Mouse (Mus musculus) lung, postnatal 36 days (tissue): ENCODE results near the gene Nedd9.

Experiments
- DNase-seq: peaks from one replicate; pipeline ENCODE4 v3.0.0; 2022; ENCODE audit warnings: mixed read lengths

Gene Nedd9

DNA sequence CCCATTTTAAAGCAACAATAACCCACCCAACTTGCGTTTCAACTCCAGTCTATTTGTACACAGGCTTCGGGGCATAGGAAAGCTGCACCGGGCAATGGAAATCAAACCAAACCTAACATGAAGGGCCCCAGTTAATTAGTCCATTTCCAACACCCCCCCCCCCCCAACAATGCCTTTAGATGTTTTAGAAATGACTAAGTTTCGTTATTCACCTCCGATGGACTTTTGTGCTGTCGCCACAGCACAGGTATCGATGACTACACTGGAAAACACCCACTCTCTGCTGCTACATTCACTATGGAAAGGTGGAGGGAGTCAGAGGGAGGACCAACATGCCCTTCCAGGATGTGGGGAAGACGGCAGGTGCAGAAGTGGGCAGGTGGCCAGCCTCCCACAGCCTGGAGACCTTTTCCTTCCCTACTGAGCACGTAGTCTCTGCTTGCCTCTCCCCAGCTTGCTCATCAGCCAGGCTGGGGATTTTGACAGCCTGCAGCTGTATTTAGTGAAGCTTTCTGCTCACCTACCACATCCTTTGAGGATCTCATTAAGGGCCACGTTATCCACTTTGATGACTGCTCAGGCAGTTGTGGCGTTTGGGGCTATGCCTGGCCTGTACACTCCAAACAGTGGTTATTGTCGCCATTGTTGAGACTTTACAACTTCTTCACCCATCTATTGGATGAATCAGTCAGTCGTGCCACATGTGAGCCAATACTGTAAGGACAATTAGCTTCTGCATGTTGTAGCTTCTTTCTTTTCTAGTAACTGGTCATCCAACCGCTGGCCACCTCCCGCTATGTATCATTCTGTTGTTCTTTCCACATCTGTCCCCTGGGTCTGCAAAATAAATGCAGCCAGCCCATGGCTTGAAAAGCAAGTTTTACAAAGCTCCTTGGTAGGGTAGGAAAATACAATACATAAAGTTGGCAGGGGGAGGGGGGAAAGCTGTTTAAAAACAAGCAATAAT is 33.7 kb downstream of the Nedd9 start:
- no peak for DNase-seq

- DNase-seq, result no peak
Measured at GRCm38 (mm10) chr13:41450821-41451220, 36.3 kb downstream of the Nedd9 start.

- DNase-seq, result no peak
Measured at GRCm38 (mm10) chr13:41449211-41449610, 38.0 kb downstream of the Nedd9 start.

GRCm38 (mm10) chr13:41447209-41447608 is 40.0 kb downstream of the Nedd9 start:
- no peak for DNase-seq

DNA sequence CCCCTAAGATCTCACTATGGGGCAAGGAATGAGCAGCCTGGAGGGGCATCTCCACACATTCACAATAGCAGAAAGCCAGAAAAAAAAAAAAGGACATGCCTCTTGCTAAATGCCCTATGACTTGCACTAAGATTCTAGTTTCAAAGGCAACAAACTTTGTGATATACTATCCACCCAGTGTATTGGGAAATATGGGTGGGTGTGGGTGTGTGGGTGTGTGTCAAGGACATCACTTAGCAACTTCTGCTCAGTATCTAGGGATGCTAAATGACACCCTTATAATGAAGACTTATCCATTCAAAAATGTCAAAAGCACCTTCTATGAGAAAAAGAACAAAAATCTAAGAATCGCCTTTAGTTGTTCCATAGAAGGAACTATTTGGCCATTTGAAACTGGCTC is 40.6 kb downstream of the Nedd9 start:
- DNase-seq, result peak; percentile 67

DNA sequence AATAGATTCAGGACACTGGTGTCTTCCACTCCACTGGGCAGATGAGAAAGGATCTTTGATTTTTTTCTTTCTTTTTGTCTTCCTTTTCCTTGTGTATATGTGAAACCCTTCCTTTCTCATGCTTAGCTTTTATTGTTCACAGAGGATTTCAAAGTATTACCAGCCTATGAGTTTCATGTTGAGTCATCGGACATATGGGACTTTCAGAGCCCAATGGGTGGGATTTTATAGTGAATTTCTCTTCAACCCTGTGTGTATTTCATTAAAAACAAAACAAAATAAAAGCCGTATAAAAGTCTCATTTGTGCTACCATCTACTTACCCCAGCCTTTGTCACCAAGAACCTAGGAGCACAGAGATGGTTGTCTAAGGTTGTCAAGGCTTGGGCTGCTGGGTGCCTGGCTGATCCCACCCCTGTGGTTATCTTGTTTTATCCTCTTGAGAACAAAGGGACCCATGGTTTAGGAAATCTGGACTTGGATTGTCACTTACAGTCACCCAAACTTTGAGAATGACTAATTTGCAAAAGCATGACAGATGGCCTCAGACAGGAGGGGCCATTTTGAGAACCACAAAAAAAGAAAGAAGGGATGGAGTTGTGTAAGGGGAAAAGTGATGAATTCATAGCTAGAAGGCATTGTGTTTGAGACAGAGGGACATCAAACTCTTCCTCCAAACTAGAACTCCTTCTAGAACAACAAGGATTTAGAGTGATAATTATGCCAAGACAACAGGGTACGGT is 41.9 kb downstream of the Nedd9 start:
- no peak for DNase-seq

DNA sequence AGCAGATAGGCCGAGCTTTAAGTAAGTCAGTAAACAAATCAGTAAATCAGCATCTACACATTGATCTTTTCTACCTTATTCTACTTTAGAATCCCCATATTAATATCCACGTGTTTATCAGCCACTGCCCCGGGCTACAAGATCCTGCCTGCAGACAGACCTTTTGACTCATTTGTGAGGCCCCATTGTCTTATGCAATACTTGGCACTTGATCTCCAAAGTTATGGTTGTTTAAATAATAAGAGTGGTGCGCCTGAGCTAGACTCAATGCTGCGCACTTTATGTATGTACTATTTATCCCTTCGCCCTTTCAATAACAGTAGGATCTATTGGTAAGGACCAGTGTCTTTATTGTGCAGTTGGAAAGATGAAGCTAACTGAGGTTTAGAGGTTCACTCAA is 42.9 kb downstream of the Nedd9 start:
- DNase-seq, result peak; percentile 54

- no peak for DNase-seq
Measured at GRCm38 (mm10) chr13:41442145-41442544, 45.0 kb downstream of the Nedd9 start.

- DNase-seq, result no peak
Measured at GRCm38 (mm10) chr13:41440205-41440604, 47.0 kb downstream of the Nedd9 start.

DNA sequence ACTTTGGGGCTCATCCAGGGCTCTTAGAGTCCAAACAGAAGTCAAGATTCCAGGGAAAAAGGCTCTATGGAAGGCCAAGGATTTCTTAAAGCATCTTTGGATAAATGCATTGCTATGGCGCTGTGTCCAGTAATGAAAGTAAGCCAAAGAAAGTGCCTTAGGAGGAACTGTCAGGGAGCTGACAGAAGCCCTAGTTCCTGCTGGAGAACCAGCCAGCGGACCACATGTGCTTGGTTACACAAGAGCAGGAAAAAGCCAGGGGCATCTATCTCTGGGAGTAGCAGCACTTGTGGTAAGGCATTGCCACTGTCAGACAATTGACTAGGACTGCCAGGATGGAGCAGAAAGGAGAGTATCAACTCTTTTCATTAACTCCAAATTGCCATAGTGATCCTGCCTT is 49.8 kb downstream of the Nedd9 start:
- DNase-seq, result peak; percentile 67

DNA sequence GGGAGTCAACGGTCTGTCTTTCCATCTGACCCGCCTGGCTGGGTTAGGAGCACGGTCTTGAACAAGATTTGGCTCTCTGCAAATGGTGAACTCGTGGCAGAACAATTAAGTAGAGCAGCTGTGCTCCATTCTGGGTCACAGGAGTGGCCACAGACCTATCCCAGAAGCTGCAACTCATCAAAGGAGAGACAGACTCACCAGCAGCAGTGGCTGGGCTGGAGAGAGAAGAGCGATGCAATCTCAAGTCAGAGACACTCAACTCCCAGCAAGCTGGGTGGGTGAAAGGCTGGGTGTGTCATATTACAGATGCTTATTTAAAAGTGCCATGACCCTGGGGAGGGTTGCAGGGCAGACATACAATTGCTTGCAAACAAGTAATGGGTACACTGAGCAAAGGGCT is 50.4 kb downstream of the Nedd9 start:
- peak; percentile 59 for DNase-seq

DNA sequence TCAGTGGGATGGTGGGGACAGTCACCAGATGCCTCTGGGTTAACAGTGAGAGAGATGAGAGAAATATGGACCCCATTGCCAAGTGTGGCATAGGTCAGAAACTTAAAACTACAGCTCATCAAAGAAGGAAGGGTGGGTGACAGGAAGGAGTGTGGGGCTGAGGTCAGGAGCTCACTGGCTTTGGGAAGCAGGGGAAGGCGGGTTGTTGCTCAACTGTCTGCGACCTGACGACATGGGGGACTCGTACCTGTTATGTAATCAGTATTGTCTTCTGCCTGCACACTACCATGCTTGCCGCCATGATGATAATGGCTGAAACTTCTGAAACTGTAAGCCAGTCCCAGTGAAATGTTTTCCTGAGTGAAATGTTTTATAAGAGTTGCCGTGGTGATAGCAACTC is 54.0 kb downstream of the Nedd9 start:
- DNase-seq, result peak; percentile 52

DNA sequence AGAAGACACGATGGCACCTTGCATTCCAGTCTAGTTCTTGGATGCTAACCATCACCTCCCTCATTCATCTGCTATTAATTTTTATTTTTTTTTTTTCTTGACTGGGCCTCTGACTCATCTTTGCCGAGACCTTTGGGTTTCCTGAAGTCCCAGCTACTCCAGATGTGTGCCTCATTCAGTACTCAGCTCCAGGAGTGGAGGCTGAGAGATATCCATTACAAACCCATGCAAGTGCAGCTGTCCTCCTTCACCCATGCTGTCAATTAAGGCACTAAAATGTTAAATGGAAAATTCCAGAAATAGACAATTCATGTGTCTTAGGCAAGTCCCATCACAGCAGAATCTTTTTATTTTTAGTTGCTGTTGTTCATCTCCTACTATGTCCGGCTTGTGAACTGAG is 55.4 kb downstream of the Nedd9 start:
- DNase-seq, result no peak

DNA sequence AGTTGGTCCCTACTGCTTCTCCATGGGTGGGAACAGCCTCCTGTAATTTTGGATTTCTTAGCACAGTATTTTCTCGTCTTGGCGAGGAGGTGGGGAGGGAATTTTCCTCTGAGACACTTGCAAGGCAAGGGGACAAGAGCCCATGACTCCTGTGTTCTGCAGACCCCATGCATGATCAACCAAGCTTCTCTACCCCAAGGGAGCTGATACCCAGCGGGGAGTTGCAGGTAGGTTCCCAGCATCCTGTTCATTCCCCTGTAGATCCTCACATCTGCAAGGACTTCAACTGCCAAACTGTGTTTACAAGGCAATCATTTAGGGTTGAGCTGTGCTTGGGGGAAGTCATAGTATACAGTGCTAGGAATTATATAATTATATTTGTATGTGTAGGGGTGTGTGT is 60.1 kb downstream of the Nedd9 start:
- no peak for DNase-seq

DNA sequence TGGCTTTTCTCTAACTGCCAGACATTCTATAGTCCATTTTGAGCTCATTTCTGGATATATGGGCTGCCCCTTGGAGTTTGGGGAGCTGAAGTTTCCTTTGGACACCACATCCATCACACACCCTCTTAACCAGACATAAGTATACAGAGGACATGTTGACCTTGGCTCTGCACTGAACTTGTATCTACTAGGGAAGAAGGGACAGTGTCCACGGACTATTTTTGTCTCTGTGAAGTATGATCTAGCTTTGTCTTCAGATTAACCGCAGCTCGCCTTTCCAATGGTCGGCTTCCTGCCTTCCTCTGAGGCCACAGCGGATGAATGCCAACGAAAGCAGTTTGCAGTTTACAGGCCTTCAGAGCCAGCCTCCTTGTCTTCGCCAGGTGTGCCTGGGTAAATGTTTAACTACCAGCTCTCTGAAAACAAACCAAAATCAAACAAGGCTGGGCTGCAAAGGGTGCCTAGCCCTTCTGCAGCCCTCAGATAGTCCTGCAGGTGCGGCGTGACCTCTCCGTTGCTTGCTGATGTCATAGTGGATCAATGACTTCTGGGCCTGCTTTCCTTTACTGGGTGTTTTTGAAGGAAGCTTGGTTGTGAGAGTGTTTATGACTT is 63.6 kb downstream of the Nedd9 start:
- peak; percentile 57 for DNase-seq

GRCm38 (mm10) chr13:41422581-41422980 is 64.6 kb downstream of the Nedd9 start:
- DNase-seq, result no peak

DNA sequence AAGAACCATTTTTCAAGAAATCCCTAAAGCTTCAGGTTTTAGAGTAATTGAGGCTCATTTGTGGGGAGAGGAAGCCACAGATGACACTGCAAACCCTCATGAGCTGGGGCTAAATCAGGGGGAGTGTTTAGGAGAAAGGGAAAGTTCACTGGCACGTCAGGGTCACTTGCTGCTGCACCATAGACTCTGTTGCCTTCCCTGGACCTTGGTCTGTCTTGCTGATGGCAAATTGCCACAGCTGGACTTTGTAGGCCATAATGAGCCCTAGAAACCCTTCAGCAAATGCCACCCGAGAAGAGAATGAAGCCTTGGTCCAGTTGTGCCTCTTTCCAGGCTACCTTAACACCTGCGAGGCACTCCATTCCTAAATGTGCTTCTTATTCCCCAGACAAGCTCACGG is 66.8 kb downstream of the Nedd9 start:
- DNase-seq, result no peak

DNA sequence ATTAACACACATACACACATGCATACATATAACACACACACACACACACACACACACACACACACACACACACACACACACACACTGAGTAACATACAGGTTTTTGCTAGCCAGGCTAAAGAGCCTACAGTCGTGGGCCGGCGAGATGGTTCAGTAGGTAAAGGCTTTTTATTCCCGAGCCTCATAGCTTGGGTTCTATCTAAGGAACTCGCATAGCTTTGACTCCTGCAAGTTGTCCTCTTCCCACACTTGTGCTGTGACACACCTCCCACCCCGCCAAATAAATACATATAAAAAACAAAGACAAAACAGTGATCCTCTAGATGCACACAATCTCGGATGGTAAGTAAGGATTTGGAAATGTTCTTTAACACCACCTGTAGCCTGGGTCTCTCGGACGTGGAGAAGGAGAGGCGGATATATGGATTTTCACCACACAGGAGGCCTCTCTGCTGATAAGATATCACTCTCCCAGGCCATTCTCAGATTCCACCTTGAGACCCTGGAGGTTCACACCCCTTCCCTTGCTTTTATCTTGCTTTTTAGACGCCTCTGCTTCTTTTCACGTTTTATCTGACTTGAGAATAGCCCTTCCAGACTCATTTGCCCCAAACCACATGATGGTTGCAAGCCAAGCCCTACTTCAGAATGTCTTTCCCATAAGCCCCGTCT is 68.8 kb downstream of the Nedd9 start:
- DNase-seq, result no peak

DNA sequence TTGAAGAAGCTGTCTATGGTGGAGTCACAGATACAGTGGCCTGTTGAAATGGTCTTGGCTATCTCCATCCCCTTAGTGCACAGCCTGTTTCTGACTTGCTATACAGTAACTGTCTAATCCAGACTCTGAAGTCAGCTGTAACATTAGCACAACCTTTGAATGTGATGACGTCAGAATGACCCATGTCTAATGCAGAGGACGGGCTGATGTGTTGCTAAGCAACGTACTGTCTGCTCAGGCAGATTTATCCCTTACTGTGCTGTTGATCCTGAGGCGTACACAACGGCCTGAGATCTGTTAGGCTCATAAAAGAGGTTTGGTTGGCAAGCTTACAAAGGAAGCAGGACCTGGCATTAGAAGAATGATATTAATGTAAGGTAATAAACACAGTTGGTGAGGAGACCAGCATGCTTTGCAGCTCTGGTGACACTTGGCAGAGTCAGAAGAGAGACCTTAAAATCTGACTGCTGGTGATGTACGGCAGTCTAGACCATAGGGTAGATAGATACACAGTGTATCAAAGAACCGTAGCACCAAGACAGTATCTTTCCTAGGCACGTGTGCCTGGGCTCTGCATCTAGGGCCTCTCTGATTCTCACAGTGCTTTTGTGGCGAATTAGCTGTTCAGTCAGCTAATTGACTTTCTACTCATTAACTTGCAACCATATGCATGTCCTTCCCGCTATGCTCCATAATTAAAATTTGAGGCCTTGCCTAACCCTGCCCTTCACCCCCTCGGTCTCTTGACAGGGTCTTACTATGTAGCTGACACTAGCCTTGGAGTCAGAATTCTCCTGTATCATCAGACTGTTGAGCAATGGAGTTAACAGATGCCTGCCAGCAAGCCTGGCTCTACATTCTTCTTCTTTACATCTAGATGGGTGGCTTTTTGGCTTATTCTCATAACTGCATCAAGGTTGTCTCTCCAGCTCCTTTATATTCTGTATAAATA is 70.8 kb downstream of the Nedd9 start:
- no peak for DNase-seq

GRCm38 (mm10) chr13:41410191-41411074 is 76.7 kb downstream of the Nedd9 start:
- no peak for DNase-seq

GRCm38 (mm10) chr13:41409291-41409690 is 77.9 kb downstream of the Nedd9 start:
- no peak for DNase-seq
